Mouse (Mus musculus) left cerebral cortex, adult 6 months (tissue): ENCODE results near the gene Lum. TPM values are rescaled to one million over a fixed set of nuclear protein-coding genes. Genes with fewer than 3 reads are reported as not detected.

Experiments used
- long read RNA-seq, 2 experiments: library from polyadenylated mRNA; unstranded; transcript quantifications; one replicate each; pipeline ENCODE4 v2.0.0; 2019 to 2020
- polyA plus RNA-seq: library from polyadenylated mRNA; unstranded; fragments of <200 nt; fragmentation: Nextera tagmentation; gene quantifications from 2 replicates; pipeline ENCODE4 v1.2.3, GENCODE M21; 2021

The Lum gene
- 1.9 and 2.3 TPM in 2 replicates for polyA plus RNA-seq
- long read RNA-seq, experiment 1, partial matches to known transcripts: 0 of 2 reads
- long read RNA-seq, experiment 1, other reads (novel, unspliced or antisense): 0 of 2 reads
- long read RNA-seq, experiment 2, partial matches to known transcripts: 0 of 2 reads
- long read RNA-seq, experiment 2, other reads (novel, unspliced or antisense): 0 of 2 reads

DNA sequence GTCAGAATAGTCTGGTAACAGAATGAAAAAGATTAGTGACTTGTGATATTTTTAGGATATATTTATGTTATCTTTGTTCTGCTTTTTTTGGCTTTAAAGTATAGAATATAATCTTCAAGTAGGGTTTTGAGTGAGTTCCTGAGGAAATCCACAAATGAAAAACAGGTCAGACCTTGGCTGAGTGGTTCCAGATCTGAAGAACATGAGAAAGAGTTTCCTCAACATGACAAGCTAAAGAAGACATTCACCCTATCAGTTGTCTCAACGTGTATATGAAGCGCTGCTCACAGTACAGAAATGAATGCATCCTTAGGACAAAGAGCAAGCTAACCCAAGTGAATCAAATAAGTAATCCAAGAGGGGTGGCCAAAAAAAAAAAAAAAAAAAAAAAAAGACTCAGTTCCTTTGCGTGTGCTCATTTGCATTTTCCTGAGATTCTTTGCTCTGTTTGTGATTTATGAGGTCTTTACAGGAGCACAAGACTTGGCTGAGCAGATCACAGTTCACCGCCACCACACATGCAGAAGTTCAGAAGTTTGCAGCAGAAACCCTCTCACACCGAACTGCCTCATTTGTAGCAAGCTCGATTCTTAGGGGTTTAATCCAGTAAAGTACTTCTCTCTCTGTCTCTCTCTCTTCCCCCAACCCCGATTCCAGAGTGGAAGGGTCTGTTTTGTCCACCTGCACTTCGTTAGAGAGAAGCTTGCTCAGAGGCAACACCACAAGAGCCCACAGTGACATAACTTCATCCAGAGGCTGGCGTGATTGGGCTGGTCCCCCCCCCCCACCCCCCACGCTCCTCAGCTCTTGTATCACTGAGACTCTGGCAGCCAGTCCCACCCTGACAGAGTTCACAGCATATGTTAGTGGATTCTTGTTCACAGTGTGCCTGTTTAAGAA, at the start of gene Lum:
Gene Lum, plus strand, starts transcription at position 172 of the 900 bp plus-strand sequence.

GRCm38 (mm10) chr10:97606579-97606978, 41.7 kb downstream of the Lum start, which contains the start of gene Kera:
TSS of gene Kera (plus strand) at chr10:97606879.

Other genes starting within 250 kb of the Lum start
- 19.4 and 22.0 TPM in 2 replicates for gene Dcn, start 85.5 kb upstream of the Lum start, polyA plus RNA-seq
- gene Kera, start 41.8 kb downstream of the Lum start, polyA plus RNA-seq: not detected in 2 replicates
- gene Epyc, start 78.9 kb downstream of the Lum start, polyA plus RNA-seq: 0.33 and 0.69 TPM in 2 replicates
- gene Ccer1, start 127.9 kb downstream of the Lum start, polyA plus RNA-seq: not detected in 2 replicates
- gene C030005K15Rik, start 161.6 kb downstream of the Lum start, polyA plus RNA-seq: not detected in 2 replicates